Mouse (Mus musculus) testis, adult 2 months (tissue): Measurements from ENCODE around the gene Cntn5.

Source experiments
- CTCF ChIP-seq: fragments of 200-500 bp; IDR thresholded peaks from 2 replicates; pipeline ENCODE4 v1.5.1; 2012; ENCODE audit warnings: low read depth, mild to moderate bottlenecking, inconsistent platforms, low read length, moderate library complexity; ENCODE audit not compliant: control insufficient read depth, insufficient read depth, insufficient replicate concordance
- POLR2A ChIP-seq: fragments of 200-500 bp; IDR thresholded peaks from 2 replicates; pipeline ENCODE4 v1.6.1; 2012; ENCODE audit warnings: low read depth, mild to moderate bottlenecking, inconsistent platforms, low read length, moderate library complexity; ENCODE audit not compliant: control insufficient read depth

DNA sequence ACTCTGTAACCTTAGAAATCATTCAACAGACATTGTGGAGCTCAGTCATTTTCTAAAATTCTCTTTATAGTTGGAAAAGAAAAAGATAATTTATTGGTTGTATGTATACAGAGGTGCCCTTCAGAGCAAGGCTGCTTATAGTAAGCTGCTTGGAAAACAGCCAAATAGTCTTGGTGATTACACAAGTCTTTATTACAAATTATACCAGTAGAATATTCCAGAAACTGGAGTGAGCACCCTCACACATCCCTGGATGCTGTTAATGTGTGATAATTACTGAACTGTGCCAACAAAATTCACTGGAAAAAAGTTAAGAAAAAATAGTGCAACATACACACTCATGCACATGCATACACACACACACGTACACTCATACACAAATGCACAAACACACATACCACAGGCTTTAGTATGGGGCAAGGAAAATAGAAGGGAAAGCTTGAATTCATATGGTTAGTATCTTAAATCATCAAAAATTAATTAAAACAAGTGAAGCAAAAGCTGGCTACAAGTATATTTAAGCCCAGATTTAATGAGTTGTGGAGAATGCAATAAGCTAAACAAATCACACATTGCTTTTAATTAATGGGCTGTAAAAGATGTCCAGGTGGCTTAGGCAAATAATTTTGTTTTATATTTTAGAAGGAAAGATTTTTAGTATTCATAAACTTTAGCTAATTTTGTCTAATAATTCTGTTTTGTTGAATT lies 783.1 kb downstream of the Cntn5 start:
- TF ChIP-seq CTCF (no peak), POLR2A (no peak)
